Mouse (Mus musculus) 3T3-L1 (cell line): ENCODE results near the gene Ephx1.

Experiments
- DNase-seq: peaks from one replicate; pipeline ENCODE4 v3.0.0-alpha.2; 2015; ENCODE audit warnings: low read depth, low spot score

The Ephx1 gene

DNA sequence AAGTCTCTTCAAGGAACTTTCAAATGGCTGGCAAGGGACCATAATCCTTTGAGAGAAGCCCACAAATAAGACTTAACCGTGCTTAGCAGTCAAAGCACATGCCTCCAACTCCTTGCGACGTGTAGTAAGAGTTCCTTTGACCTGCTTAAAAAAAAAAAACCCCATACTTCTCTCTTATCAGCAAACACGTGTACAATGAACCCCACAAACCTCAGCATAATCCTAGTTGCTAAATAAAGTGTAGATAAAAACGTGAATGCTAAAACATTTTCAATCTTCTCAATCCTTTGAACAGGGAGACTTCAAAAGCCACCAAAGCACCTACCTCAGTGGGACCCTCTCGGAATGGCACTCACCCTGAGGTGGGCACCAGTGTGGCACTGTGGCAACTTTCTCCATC is 7.3 kb downstream of the Ephx1 start:
- no peak for DNase-seq

DNA sequence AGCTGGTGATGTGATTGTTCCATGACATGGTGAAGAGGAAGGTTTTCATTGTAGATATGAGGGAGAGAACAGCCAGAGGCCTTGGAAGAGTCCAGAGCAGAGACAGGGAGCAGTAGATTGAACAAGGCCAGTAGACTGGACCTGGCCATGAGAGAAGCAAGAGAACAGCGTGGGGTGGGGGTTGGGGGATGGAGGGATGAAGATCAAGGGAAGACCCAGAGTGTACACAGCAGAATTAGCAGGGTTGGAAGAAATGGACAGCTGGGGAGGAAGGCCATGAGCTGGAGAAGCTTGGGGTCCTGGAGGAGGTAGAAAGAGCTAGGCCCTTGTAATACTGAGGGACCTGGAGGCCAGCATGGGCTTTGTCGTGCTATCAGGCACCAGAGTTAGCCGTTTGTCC is 8.3 kb downstream of the Ephx1 start:
- DNase-seq: no peak

GRCm38 (mm10) chr1:181011601-181012000 is 9.1 kb downstream of the Ephx1 start:
- no peak for DNase-seq

DNA sequence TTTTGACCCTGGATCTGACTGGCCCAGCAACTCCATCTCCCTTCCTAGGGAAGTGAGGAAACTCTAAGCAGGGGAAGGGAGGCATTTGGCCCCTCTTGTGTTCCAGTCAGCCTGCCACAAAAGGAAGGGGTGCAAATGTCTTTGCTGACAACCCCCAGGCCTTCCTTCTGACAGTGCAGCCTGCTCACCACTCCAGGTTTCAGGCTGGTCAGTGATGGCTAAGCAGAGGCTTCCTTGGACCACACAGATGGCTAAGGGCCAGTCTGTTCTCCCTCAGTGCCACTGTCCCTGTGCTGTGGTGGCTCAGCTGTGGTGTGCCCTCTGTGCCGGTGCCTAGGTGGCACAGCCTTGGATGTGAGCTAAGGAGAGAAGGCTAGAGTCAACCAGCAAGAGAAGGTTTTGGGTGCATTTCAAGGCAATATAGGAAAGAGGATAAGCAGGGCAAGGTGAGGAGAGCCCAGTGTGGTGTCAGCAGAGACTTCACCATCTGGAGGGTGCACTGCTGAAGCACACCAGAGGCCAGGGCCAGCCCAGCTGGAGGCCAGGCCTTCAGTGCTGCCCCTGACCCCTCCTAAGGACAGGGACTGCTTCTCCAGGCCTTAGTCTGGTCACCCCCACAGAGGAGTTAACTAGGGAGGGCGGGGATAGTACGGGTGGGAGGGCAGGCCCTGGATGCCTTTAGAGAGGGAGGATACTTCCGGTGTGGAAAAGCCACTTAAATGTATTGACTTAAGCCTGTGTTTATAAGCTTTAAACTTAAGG is 10.4 kb downstream of the Ephx1 start:
- DNase-seq: peak; percentile 33

- DNase-seq: peak; percentile 99
Measured at GRCm38 (mm10) chr1:181009754-181010153, 10.9 kb downstream of the Ephx1 start.

- peak; percentile 80 for DNase-seq
Measured at GRCm38 (mm10) chr1:181009011-181009590, 11.6 kb downstream of the Ephx1 start.

DNA sequence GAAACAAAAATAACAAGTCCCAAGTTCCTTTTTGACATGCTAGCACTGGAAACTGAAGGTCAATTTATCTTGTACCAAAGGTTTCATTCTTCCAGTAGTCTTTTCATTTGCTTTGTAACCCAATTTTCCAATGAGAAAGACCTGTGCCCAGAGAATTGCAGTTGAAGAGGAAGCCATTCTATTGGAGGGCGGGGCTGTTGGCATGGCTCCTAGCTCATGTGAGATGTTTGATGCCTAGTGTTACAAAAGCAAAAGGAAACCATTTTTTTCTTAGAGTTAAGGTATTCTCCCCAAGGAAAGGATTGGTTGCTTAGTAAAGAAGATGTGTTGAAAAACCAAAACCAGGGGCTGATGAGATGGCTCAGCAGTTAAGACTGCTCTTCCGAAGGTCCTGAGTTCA is 12.4 kb downstream of the Ephx1 start:
- peak; percentile 59 for DNase-seq

GRCm38 (mm10) chr1:181007831-181008230 is 12.9 kb downstream of the Ephx1 start:
- no peak for DNase-seq

DNA sequence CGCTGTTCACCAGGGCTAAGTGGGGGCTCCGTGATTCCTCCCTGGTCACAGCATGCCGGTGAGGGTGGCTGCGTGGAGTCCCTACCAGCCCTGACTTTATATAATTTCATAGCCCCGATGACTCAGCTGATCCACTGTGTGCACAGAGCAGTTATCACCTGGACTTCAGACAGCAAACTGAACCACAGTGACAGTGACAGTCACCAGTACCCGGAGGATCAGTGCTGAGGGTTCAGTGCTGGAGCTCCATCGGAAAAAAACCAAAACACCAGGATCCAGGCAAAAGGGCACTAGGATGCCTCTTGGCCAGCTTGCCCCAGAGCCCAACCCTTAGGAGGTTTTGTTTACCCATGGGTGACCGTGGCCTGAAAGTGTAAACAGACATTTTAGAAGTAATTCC is 15.4 kb downstream of the Ephx1 start:
- no peak for DNase-seq

GRCm38 (mm10) chr1:181003790-181004189 is 16.9 kb downstream of the Ephx1 start:
- no peak for DNase-seq

DNA sequence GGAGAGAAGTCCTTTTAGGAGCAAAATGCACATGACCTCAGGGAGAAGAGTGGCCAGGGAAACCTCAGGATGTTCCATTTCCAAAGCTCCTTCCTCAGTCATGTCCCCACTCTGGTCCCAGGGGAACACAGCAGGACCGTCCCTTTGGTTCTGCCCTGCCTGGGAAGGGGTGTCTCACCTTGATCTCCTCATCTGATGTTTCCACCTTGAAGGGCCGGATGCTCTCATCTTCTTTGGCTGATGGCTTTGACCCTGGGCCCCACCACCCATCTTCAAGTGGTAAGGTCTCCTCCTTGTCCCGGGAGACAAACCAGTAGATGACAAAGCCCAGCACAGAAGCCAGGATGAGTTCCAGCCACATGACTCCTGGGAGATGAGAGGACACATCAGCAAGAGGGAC is 19.1 kb downstream of the Ephx1 start:
- no peak for DNase-seq

- no peak for DNase-seq
Measured at GRCm38 (mm10) chr1:181001217-181001616, 19.5 kb downstream of the Ephx1 start.

DNA sequence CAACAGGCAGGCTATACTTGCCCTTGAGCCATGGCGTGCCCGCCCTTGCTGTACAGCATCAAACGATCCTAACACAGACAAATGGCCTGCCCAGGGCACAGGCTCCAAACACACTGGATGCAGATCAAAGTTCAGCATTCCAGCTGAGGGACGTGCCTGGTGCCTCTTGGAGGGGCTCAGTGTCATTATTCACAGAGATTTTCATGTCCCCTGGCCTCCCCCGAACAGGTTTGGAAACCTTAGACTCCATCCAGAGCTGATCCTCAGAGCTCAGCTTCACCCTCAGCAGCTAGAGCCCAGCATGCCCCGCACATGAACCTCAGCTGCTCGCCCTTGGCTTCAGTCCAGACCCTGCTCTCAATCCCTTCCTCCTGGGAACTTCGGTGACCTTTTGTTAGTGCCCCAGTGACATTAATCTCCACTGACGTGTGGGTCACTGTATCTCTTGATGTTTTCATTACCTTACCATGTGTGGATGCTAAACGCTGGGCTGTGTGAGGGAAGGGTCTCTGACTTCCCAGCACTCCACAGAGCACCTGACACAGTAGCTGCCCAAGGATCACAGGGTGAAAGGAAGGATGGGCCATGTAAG is 20.1 kb downstream of the Ephx1 start:
- DNase-seq: no peak

GRCm38 (mm10) chr1:180992142-180992541 is 28.6 kb downstream of the Ephx1 start:
- peak; percentile 84 for DNase-seq

- DNase-seq: no peak
Measured at GRCm38 (mm10) chr1:180990671-180991070, 30.0 kb downstream of the Ephx1 start.

- peak; percentile 86 for DNase-seq
Measured at GRCm38 (mm10) chr1:180987759-180988158, 32.9 kb downstream of the Ephx1 start.

- no peak for DNase-seq
Measured at GRCm38 (mm10) chr1:180986701-180987100, 34.0 kb downstream of the Ephx1 start.

GRCm38 (mm10) chr1:180981298-180982046 is 39.2 kb downstream of the Ephx1 start:
- peak; percentile 41 for DNase-seq

DNA sequence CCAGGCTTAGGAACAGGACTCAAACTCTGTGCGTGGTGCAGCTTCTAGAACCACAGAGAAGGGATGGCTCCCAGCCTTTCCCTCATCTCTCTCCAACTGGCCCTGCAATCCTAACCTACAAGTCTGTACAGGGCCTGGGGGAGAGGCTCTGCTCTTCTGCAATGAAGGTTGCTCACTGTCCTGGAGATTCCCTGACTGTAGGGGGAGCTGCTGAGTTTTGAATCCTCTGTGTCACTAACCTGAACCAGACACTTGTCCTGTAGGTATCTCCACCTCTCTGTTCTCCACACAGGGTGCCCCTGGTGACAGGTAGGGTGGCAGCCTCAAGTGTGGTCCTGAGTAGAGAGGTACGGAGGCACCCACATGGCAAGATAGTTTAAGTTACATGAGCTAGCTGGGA is 40.2 kb downstream of the Ephx1 start:
- DNase-seq: no peak

DNA sequence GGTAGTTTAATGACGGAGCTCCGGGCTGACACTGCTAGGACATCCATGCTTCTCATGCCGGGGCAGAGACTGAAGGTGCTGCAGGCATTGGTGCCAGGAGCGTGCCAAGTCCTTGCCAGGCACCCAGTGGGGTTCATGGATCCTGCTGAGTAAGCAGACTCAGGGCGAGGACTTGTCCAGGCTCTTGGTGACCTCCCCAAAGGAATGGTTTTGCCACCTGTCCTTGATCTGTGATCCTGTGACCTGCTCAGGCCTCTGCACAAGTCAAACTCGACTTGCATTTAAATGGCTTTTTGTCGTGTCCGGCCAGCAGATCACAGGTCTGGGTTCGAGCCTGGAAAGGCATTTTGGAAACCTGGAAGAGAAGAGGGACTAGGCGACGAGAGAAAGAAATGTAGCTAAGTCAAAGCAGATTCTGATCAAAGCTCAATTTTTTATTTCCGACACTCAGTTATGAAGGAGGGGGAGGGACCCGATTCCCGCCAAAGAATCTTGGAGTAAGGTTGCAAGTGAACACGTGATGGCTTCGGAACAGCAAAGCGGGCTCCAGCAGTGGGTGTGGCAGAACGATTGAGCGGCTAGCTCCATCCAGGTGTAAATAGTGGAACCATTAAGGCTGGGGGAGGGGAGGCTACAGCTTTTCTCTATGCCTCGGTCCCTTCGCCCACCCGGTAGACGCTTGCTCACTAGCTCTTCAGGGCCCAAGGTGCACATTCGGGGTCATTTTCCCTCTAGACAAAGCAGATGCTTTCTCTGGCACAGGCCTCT is 41.0 kb downstream of the Ephx1 start:
- DNase-seq: no peak

DNA sequence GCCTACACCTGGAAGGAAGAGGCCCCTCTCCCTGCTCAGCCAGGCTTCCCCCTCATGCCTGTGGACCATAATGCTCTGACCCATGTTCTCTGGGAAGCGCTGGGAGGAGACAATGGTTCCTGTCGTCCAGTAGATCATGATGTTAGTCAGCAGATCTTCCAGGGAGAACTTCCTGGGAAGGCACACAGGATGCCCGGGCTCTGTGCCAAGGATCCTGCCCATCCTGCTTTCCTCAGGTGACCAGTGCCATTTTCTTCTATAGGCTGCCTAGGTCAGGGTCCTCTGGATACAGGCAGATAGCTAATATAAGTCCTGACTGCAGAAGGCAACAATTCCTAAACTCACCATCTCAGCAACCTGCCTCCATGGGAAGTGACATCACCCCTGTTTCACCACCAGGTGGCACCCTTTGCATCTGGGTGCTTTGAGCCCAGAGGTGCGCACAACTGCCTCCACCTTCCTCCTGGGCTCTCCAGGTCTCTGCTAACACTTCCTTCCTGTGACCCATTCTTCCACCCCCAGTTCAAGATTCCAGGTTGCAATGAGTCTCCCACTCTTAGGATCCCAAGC is 44.5 kb downstream of the Ephx1 start:
- peak; percentile 71 for DNase-seq
